Mouse (Mus musculus) adrenal gland, adult 8-10 months (tissue): ENCODE measurements at regions not wholly inside any gene's neighbourhood (a gene's known extent, or its start where the extent isn't known, plus 50 kb on each side); places are given as distances from the start of the nearest gene placed in this dataset.

ENCODE experiments used
- DNase-seq: peaks from one replicate; pipeline ENCODE4 v3.0.0; 2022

GRCm38 (mm10) chr13:83112741-83113140 lies 391.1 kb upstream of the Mef2c start:
- no peak for DNase-seq

GRCm38 (mm10) chr13:83113808-83114207 lies 390.0 kb upstream of the Mef2c start:
- no peak for DNase-seq

- DNase-seq, result no peak
Observed at GRCm38 (mm10) chr13:83114401-83114800, 389.4 kb upstream of the Mef2c start.

- no peak for DNase-seq
Observed at GRCm38 (mm10) chr13:83115691-83116090, 388.1 kb upstream of the Mef2c start.

GRCm38 (mm10) chr13:83120343-83120742 lies 383.5 kb upstream of the Mef2c start:
- DNase-seq, result no peak

- no peak for DNase-seq
Observed at GRCm38 (mm10) chr13:83123596-83123995, 380.2 kb upstream of the Mef2c start.

GRCm38 (mm10) chr13:83124651-83125050 lies 379.2 kb upstream of the Mef2c start:
- DNase-seq, result no peak

- DNase-seq, result no peak
Observed at GRCm38 (mm10) chr13:83126438-83126837, 377.4 kb upstream of the Mef2c start.

- DNase-seq, result no peak
Observed at GRCm38 (mm10) chr13:83131129-83131981, 372.5 kb upstream of the Mef2c start.

- DNase-seq, result no peak
Observed at GRCm38 (mm10) chr13:83131982-83132354, 371.9 kb upstream of the Mef2c start.

GRCm38 (mm10) chr13:83132671-83133638 lies 370.9 kb upstream of the Mef2c start:
- no peak for DNase-seq

GRCm38 (mm10) chr13:83143316-83143715 lies 360.5 kb upstream of the Mef2c start:
- DNase-seq, result no peak

- DNase-seq, result no peak
Observed at GRCm38 (mm10) chr13:83154626-83155124, 349.2 kb upstream of the Mef2c start.

- no peak for DNase-seq
Observed at GRCm38 (mm10) chr13:83159969-83160368, 343.9 kb upstream of the Mef2c start.

- DNase-seq, result no peak
Observed at GRCm38 (mm10) chr13:83162761-83163160, 341.1 kb upstream of the Mef2c start.

GRCm38 (mm10) chr13:83175086-83175485 lies 328.7 kb upstream of the Mef2c start:
- DNase-seq, result no peak

- no peak for DNase-seq
Observed at GRCm38 (mm10) chr13:83201931-83202671, 301.7 kb upstream of the Mef2c start.

GRCm38 (mm10) chr13:83206622-83207021 lies 297.2 kb upstream of the Mef2c start:
- DNase-seq, result no peak

GRCm38 (mm10) chr13:83207513-83207912 lies 296.3 kb upstream of the Mef2c start:
- no peak for DNase-seq

GRCm38 (mm10) chr13:83208111-83208510 lies 295.7 kb upstream of the Mef2c start:
- no peak for DNase-seq

GRCm38 (mm10) chr13:83214811-83215210 lies 289.0 kb upstream of the Mef2c start:
- no peak for DNase-seq

- no peak for DNase-seq
Observed at GRCm38 (mm10) chr13:83216454-83216853, 287.4 kb upstream of the Mef2c start.
